In the genomic region with DNA sequence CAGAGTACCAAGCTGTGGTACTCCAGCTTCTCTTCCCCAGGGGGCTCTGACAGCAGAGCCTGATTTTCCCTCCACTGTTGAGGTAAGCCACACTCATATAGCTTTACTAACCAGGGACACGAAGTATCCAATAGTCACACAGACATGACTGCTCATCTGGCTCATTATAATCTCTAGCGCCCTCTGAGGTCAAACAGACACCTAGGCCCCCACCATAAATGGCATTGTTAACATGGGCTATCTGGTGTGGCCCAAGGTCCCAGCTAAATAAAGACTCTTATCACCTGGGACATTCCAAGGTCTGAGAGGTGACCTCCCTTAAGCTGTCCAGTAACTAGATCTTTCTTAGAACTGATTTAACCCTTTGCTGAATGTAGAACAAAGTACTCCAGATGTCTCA, we compare ENCODE assay signal across 19 mouse cellular contexts.
DNase-seq lines count a peak whose midpoint lies in the region; ATAC-seq and TF ChIP-seq lines count a peak whose summit lies in the region.
"Had no signal": no experiment of that assay in that cellular context is flagged by ENCODE, and none has a peak within 500 bp of the region (broad histone marks: within the 10 kb centered on the region; RNA-seq: fewer than 3 reads in every experiment).

No protein-coding gene starts in this region.

- no peaks in the 10 kb centered on the region for H3K36me3 ChIP-seq in heart, embryonic 10.5 days
- no peaks in the 10 kb centered on the region for H3K36me3 ChIP-seq in heart, embryonic 12.5 days
- H3K36me3 ChIP-seq in heart, postnatal 0 days (replicated peaks; ENCODE audit: control insufficient read depth, insufficient read depth, low read length) = no peaks in the 10 kb centered on the region
- H3K36me3 ChIP-seq: embryonic facial prominence, embryonic 12.5 days; forebrain, embryonic 12.5 days; G1E; hindbrain, embryonic 15.5 days had no signal

- 0 out of 2 replicates have a peak, but pooled peaks have one; percentile 47 for ATAC-seq in heart, embryonic 12.5 days (ENCODE audit: insufficient number of reproducible peaks, low FRiP score)
- peak; percentile 67 for ATAC-seq in heart, postnatal 0 days (ENCODE audit: insufficient read depth, low read depth)
- no peak for ATAC-seq in monocyte, adult 5-6 weeks (replicated peaks; ENCODE audit: insufficient number of reproducible peaks, low FRiP score, low TSS enrichment, poor library complexity, severe bottlenecking)
- ATAC-seq: forebrain, embryonic 16.5 days; intestine, embryonic 16.5 days had no signal

- H3K9me3 ChIP-seq in heart, embryonic 10.5 days = no peaks in the 10 kb centered on the region
- no peaks in the 10 kb centered on the region for H3K9me3 ChIP-seq in heart, embryonic 12.5 days (replicated peaks)
- no peaks in the 10 kb centered on the region for H3K9me3 ChIP-seq in heart, postnatal 0 days (replicated peaks; ENCODE audit: control insufficient read depth, low read length)
- H3K9me3 ChIP-seq: embryonic facial prominence, embryonic 12.5 days; forebrain, embryonic 12.5 days; hindbrain, embryonic 15.5 days had no signal

- peak overlapping the region; percentile 74; the same call in 1 of the 2 replicates for H3K27ac ChIP-seq in heart, embryonic 10.5 days
- peak overlapping the region; percentile 14; the same call in 1 of the 2 replicates for H3K27ac ChIP-seq in heart, embryonic 12.5 days (ENCODE audit: poor library complexity, severe bottlenecking)
- H3K27ac ChIP-seq in heart, postnatal 0 days (ENCODE audit: low read depth) = peak overlapping the region; percentile 36
- H3K27ac ChIP-seq: embryonic facial prominence, embryonic 12.5 days; forebrain, embryonic 12.5 days; hindbrain, embryonic 15.5 days had no signal

- TF ChIP-seq CTCF in heart, postnatal 0 days (IDR thresholded peaks at IDR 0.05; ENCODE audit: low read depth) = no peak

- no peak overlapping the region for H3K9ac ChIP-seq in heart, embryonic 12.5 days
- no peak overlapping the region for H3K9ac ChIP-seq in heart, postnatal 0 days (replicated peaks; ENCODE audit: low read depth, low read length)
- H3K9ac ChIP-seq: embryonic facial prominence, embryonic 12.5 days; forebrain, embryonic 12.5 days; hindbrain, embryonic 15.5 days had no signal

- H3K4me3 ChIP-seq in heart, embryonic 10.5 days = no peak overlapping the region
- H3K4me3 ChIP-seq in heart, embryonic 12.5 days = no peak overlapping the region
- H3K4me3 ChIP-seq in heart, postnatal 0 days (ENCODE audit: low read depth, low read length) = no peak overlapping the region
- H3K4me3 ChIP-seq: embryonic facial prominence, embryonic 12.5 days; forebrain, embryonic 12.5 days; hindbrain, embryonic 15.5 days had no signal

- no peaks in the 10 kb centered on the region for H3K27me3 ChIP-seq in heart, embryonic 10.5 days (ENCODE audit: insufficient read depth, poor library complexity, severe bottlenecking)
- no peaks in the 10 kb centered on the region; the same call in 1 of the 2 replicates for H3K27me3 ChIP-seq in heart, embryonic 12.5 days (replicated peaks)
- H3K27me3 ChIP-seq in heart, postnatal 0 days (ENCODE audit: control insufficient read depth, insufficient read depth, low read length) = no peaks in the 10 kb centered on the region
- H3K27me3 ChIP-seq: embryonic facial prominence, embryonic 12.5 days; forebrain, embryonic 12.5 days; hindbrain, embryonic 15.5 days had no signal

- H3K4me1 ChIP-seq in heart, embryonic 10.5 days = peaks cover 25% of the 10 kb centered on the region
- peaks cover 18% of the 10 kb centered on the region for H3K4me1 ChIP-seq in heart, embryonic 12.5 days (replicated peaks)
- H3K4me1 ChIP-seq in heart, postnatal 0 days (ENCODE audit: control insufficient read depth, insufficient read depth) = peaks cover 18% of the 10 kb centered on the region
- H3K4me1 ChIP-seq: forebrain, embryonic 12.5 days had no signal

- intact Hi-C loops in heart, postnatal 25 days (cut with DNase I) = no loop called here

- H3K4me2 ChIP-seq in heart, embryonic 12.5 days = no peak overlapping the region
- no peak overlapping the region for H3K4me2 ChIP-seq in heart, postnatal 0 days (ENCODE audit: low read depth, low read length)
- H3K4me2 ChIP-seq: embryonic facial prominence, embryonic 12.5 days; forebrain, embryonic 12.5 days; hindbrain, embryonic 15.5 days had no signal

- no peak for TF ChIP-seq EP300 in heart, postnatal 0 days (IDR thresholded peaks at IDR 0.05; ENCODE audit: low read depth)

- WGBS in heart, embryonic 10.5 days = 8% methylated on average over 2 of the region's 2 CpGs
- 18% methylated on average over 2 of the region's 2 CpGs for WGBS in heart, embryonic 12.5 days
- 9% methylated on average over 2 of the region's 2 CpGs for WGBS in heart, postnatal 0 days

- no peak for DNase-seq in heart, embryonic 10.5 days (ENCODE audit: low spot score)
- DNase-seq in heart, postnatal 25 days (ENCODE audit: low spot score) = no peak
- DNase-seq in heart, postnatal 0 days (ENCODE audit: low spot score) = no peak
- no peak for DNase-seq in right cerebral cortex, postnatal 10 days (ENCODE audit: low spot score in 2 of 2)
- DNase-seq: adrenal gland, postnatal 10 days; cerebellum, adult 11 months; cerebellum, adult 8-10 months; cerebellum, postnatal 14 days; embryo, embryonic 11 days; gastrocnemius, postnatal 10 days; kidney, adult 2 months had no signal

Comparison
In these comparisons a context has a peak if more than half of its experiments do, and no peak if none do; other contexts are left out.
1. H3K27ac ChIP-seq: peak in every context shown above with its lines; median percentile 74 in heart, embryonic 10.5 days; 36 in heart, postnatal 0 days; 14 in heart, embryonic 12.5 days.